Mouse (Mus musculus): Measurements from ENCODE around the gene Tlk1. TPM values are rescaled to one million over a fixed set of nuclear protein-coding genes. Genes with fewer than 3 reads are reported as not detected.

Tlk1 gene
- total and polyA plus RNA-seq, 3 experiments = 13.1 to 37.6 (median 17.4) TPM

GRCm38 (mm10) chr2:70789331-70789730 lies 36.2 kb downstream of the Tlk1 start:
- dilution Hi-C loops (cut with MboI; ENCODE audit: extremely low pct_ligation_motif_present, extremely low pct_unique_long_range_greater_than_20kb, low sequenced_read_pairs) = no loop called here
- Histone ChIP-seq H3K4me1 (ENCODE audit: control insufficient read depth in 1 of 2, insufficient read depth in 2 of 2) (peaks cover 0 to 24% of the 10 kb centered on the region in 2 experiments; a peak in 2 of 4 replicates), H3K9ac (ENCODE audit: insufficient read depth, low read depth) (no peak overlapping the region), H3K4me2 (ENCODE audit: insufficient read depth, low read depth, poor library complexity, severe bottlenecking) (no peak overlapping the region), H3K27ac (ENCODE audit: insufficient read depth, low read depth) (no peak overlapping the region), H3K27me3 (replicated peaks) (no peaks in the 10 kb centered on the region), H3K9me3 (replicated peaks; ENCODE audit: low read length) (no peaks in the 10 kb centered on the region), H3K4me3 (replicated peaks in 1 of 3; ENCODE audit: low read depth in 2 of 3, low read length in 2 of 3, poor library complexity in 1 of 3) (no peak overlapping the region), H3K36me3 (replicated peaks in 1 of 2; ENCODE audit: control insufficient read depth in 1 of 2, insufficient read depth in 1 of 2, low read length in 1 of 2) (peaks cover 3 to 14% of the 10 kb centered on the region in 2 experiments), H3K79me2 (replicated peaks; ENCODE audit: control insufficient read depth, extremely low read depth, insufficient read depth, poor library complexity, severe bottlenecking) (peaks cover 19% of the 10 kb centered on the region)
- TF ChIP-seq TBP (conservative IDR thresholded peaks at IDR 0.05; ENCODE audit: low read depth, low read length) (no peak), MAFK (IDR thresholded peaks at IDR 0.05; ENCODE audit: insufficient replicate concordance, low read length) (no peak), PAX5 (IDR thresholded peaks at IDR 0.05; ENCODE audit: low read length) (no peak), MAX (IDR thresholded peaks at IDR 0.05; ENCODE audit: low read length) (no peak), ELF1 (IDR thresholded peaks at IDR 0.05; ENCODE audit: low read depth, low read length) (no peak)
- DNase-seq (ENCODE audit: extremely low read depth) = no peak
- in situ Hi-C loops (cut with MboI; ENCODE audit: low pct_ligation_motif_present, low pct_unique_long_range_greater_than_20kb, low sequenced_read_pairs) = no loop called here

GRCm38 (mm10) chr2:70784447-70784846 lies 41.1 kb downstream of the Tlk1 start:
- in situ Hi-C loops (cut with MboI; ENCODE audit: low pct_ligation_motif_present, low pct_unique_long_range_greater_than_20kb, low sequenced_read_pairs) (no loop called here), dilution Hi-C loops (cut with MboI; ENCODE audit: extremely low pct_ligation_motif_present, extremely low pct_unique_long_range_greater_than_20kb, low sequenced_read_pairs) (no loop called here)
- DNase-seq (ENCODE audit: extremely low read depth) = no peak
- no peak overlapping the region for H3K9ac ChIP-seq (ENCODE audit: insufficient read depth, low read depth)
- no peak overlapping the region for H3K4me3 ChIP-seq (replicated peaks in 1 of 3; ENCODE audit: low read depth in 2 of 3, low read length in 2 of 3, poor library complexity in 1 of 3)
- no peak overlapping the region for H3K4me2 ChIP-seq (ENCODE audit: insufficient read depth, low read depth, poor library complexity, severe bottlenecking)
- H3K79me2 ChIP-seq (replicated peaks; ENCODE audit: control insufficient read depth, extremely low read depth, insufficient read depth, poor library complexity, severe bottlenecking) = peaks cover 13% of the 10 kb centered on the region
- H3K27ac ChIP-seq (ENCODE audit: insufficient read depth, low read depth) = no peak overlapping the region
- H3K36me3 ChIP-seq (replicated peaks in 1 of 2; ENCODE audit: control insufficient read depth in 1 of 2, insufficient read depth in 1 of 2, low read length in 1 of 2) = peaks cover 7 to 27% of the 10 kb centered on the region in 2 experiments
- H3K27me3 ChIP-seq (replicated peaks) = no peaks in the 10 kb centered on the region
- peaks cover 0 to 22% of the 10 kb centered on the region in 2 experiments; a peak in 2 of 4 replicates for H3K4me1 ChIP-seq (ENCODE audit: control insufficient read depth in 1 of 2, insufficient read depth in 2 of 2)
- no peaks in the 10 kb centered on the region for H3K9me3 ChIP-seq (replicated peaks; ENCODE audit: low read length)
- no peak for TF ChIP-seq GABPA (IDR thresholded peaks at IDR 0.05; ENCODE audit: insufficient replicate concordance, low read depth, low read length)
- TF ChIP-seq ETS1 (conservative IDR thresholded peaks at IDR 0.05; ENCODE audit: low read depth, low read length) = no peak
- TF ChIP-seq ZNF384 (IDR thresholded peaks at IDR 0.05; ENCODE audit: low read depth, low read length) = no peak
- no peak for TF ChIP-seq RAD21 (IDR thresholded peaks at IDR 0.05; ENCODE audit: low read depth, low read length)
- no peak for TF ChIP-seq RCOR1 (conservative IDR thresholded peaks at IDR 0.05; ENCODE audit: low read depth, low read length)

GRCm38 (mm10) chr2:70783504-70783903 lies 42.0 kb downstream of the Tlk1 start:
- Histone ChIP-seq H3K36me3 (replicated peaks in 1 of 2; ENCODE audit: control insufficient read depth in 1 of 2, insufficient read depth in 1 of 2, low read length in 1 of 2) (peaks cover 7 to 29% of the 10 kb centered on the region in 2 experiments), H3K27me3 (replicated peaks) (no peaks in the 10 kb centered on the region), H3K4me2 (ENCODE audit: insufficient read depth, low read depth, poor library complexity, severe bottlenecking) (no peak overlapping the region), H3K9ac (ENCODE audit: insufficient read depth, low read depth) (no peak overlapping the region), H3K4me3 (replicated peaks in 1 of 3; ENCODE audit: low read depth in 2 of 3, low read length in 2 of 3, poor library complexity in 1 of 3) (no peak overlapping the region), H3K27ac (ENCODE audit: insufficient read depth, low read depth) (no peak overlapping the region; the same call in 1 of the 2 replicates), H3K79me2 (replicated peaks; ENCODE audit: control insufficient read depth, extremely low read depth, insufficient read depth, poor library complexity, severe bottlenecking) (peaks cover 9% of the 10 kb centered on the region), H3K4me1 (ENCODE audit: control insufficient read depth in 1 of 2, insufficient read depth in 2 of 2) (peaks cover 0 to 28% of the 10 kb centered on the region in 2 experiments; a peak in 2 of 4 replicates), H3K9me3 (replicated peaks; ENCODE audit: low read length) (no peaks in the 10 kb centered on the region)
- in situ Hi-C loops (cut with MboI; ENCODE audit: low pct_ligation_motif_present, low pct_unique_long_range_greater_than_20kb, low sequenced_read_pairs) = no loop called here
- DNase-seq (ENCODE audit: extremely low read depth) = no peak
- dilution Hi-C loops (cut with MboI; ENCODE audit: extremely low pct_ligation_motif_present, extremely low pct_unique_long_range_greater_than_20kb, low sequenced_read_pairs) = no loop called here
- no peak for TF ChIP-seq POLR2A (IDR thresholded peaks at IDR 0.05; ENCODE audit: low read depth, low read length)
- TF ChIP-seq MEF2A (IDR thresholded peaks at IDR 0.05; ENCODE audit: borderline replicate concordance, low read depth, low read length) = no peak
- TF ChIP-seq NELFE (IDR thresholded peaks at IDR 0.05; ENCODE audit: low read depth, low read length) = no peak
- no peak for TF ChIP-seq ETS1 (conservative IDR thresholded peaks at IDR 0.05; ENCODE audit: low read depth, low read length)
- no peak for TF ChIP-seq GABPA (IDR thresholded peaks at IDR 0.05; ENCODE audit: insufficient replicate concordance, low read depth, low read length)
- TF ChIP-seq JUN (IDR thresholded peaks at IDR 0.05; ENCODE audit: insufficient read depth, low read depth, low read length) = no peak
- TF ChIP-seq ZMIZ1 (IDR thresholded peaks at IDR 0.05; ENCODE audit: low read depth, low read length) = no peak
- no peak for TF ChIP-seq TBP (conservative IDR thresholded peaks at IDR 0.05; ENCODE audit: low read depth, low read length)
- no peak for TF ChIP-seq CHD1 (IDR thresholded peaks at IDR 0.05; ENCODE audit: low read depth, low read length)
- TF ChIP-seq MYC (IDR thresholded peaks at IDR 0.05; ENCODE audit: low read depth, low read length) = no peak
- no peak for TF ChIP-seq MAFK (IDR thresholded peaks at IDR 0.05; ENCODE audit: insufficient replicate concordance, low read length)
- TF ChIP-seq USF2 (conservative IDR thresholded peaks at IDR 0.05; ENCODE audit: low read depth, low read length) = no peak
- no peak for TF ChIP-seq CHD2 (IDR thresholded peaks at IDR 0.05; ENCODE audit: low read length)
- TF ChIP-seq TCF12 (IDR thresholded peaks at IDR 0.05; ENCODE audit: low read depth, low read length) = no peak
- TF ChIP-seq HCFC1 (IDR thresholded peaks at IDR 0.05; ENCODE audit: low read depth, low read length) = no peak
- no peak for TF ChIP-seq NRF1 (IDR thresholded peaks at IDR 0.05; ENCODE audit: low read depth, low read length)
- TF ChIP-seq KAT2A (IDR thresholded peaks at IDR 0.05; ENCODE audit: insufficient replicate concordance, low read length) = no peak
- no peak for TF ChIP-seq MXI1 (IDR thresholded peaks at IDR 0.05; ENCODE audit: low read depth, low read length)

Measured in CH12.LX (cell line).